Mouse (Mus musculus) T-cell, adult 2 months (primary cell): Measurements from ENCODE around the gene Fcer1g.

Experiments used
- DNase-seq: peaks from one replicate; pipeline ENCODE4 v3.0.0; 2022; ENCODE audit warnings: low spot score

The Fcer1g gene

DNA sequence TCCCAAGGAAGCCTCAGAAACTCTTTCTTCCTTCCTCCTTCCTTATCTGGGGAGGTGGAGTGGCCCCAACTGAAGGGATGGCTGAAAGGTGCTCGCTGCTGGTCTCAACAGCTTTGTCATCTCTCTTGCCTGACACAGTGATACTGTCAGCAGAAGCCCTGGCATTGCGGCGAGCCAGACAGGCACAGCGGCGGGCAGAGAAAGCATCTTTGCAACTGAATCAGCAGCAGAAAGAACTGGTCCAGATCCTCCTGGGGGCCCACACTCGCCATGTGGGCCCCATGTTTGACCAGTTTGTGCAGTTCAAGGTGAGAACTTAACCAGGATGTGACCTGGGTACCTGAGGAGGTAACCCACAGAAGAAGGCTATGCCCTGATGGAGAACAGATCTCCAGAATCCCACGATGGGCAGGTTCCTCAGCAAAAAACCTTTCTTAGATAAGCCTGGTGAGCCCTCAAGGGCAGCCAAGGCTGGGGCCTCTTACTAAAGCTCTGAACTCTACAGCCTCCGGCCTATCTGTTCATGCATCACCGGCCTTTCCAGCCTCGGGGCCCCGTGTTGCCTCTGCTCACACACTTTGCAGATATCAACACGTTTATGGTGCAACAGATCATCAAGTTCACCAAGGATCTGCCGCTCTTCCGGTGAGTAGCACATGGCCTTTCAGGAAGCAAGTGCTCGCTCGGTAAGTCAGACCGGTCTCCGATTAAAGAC, 17.8 kb downstream of the Fcer1g start:
- no peak for DNase-seq

DNA sequence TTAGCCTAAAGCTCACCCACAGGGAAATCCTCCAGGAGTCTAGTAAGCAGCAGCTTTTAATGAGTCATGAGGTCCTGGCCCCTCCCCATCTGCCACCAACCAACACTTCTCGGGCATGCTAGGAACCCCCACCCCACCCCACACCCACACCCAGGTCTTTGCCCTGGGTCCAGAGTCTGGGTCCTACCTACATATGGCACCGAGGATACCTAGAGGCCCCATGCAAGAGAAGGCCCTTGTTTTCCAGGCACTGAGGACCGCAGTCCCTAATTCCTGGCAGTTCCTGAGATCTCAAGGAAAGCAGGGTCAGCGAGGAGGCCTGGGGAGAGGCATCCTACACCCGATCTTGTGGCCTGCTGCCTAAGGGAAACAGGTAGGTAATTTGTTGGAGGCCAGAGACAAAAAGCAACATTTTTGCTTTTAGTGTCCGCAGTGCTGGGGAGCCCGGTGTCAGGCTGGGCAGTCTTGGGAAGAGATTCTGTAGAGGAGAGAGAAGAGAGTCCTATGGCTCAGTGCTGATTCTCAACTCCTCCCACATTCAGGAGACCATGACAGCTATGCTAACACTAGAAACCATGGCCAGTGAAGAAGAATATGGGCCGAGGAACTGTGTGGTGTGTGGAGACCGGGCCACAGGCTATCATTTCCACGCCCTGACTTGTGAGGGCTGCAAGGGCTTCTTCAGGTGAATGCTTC, 20.2 kb downstream of the Fcer1g start, which contains the start of gene Nr1i3:
TSS of gene Nr1i3 (plus strand) at position 170 of the 696 bp plus-strand sequence.
- DNase-seq = no peak

DNA sequence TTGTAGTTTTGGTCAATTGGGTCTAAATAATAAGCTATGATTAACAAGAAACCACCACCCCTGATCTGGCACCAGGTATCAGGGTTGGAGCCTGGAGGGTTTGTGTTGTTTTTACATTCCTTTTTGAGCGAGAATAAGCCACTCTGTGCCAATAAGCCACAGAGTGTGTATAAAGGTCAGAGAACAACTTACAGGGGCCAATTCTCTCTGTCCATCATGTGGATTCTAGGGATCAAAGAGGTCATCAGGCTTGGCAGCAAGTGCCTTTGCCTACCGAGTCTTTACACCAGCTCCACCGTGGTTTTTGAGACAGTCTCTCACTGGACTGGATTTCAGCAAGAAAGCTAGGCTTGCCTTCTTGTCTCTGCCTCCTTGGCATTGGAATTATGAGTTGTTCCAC, 21.3 kb downstream of the Fcer1g start:
- no peak for DNase-seq

DNA sequence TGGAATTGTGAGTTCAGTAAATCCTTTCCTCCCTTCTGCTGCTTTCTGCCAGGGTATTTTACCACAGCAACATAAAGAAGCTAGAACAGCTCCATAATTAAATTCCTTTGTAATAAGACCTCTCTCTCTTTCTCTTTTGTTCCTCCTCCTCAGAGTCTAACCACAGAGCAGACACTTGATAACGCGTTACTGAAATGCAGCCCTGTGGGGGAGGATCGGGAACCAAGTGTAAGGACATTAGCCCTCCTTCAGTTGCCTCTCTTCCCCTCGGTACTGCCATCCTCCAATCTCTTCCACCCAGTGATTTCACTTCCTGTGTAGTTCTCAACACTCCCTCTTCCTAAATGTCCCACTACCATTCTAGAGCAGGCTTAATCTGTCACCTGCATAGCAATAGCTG, 24.8 kb downstream of the Fcer1g start:
- DNase-seq = no peak

DNA sequence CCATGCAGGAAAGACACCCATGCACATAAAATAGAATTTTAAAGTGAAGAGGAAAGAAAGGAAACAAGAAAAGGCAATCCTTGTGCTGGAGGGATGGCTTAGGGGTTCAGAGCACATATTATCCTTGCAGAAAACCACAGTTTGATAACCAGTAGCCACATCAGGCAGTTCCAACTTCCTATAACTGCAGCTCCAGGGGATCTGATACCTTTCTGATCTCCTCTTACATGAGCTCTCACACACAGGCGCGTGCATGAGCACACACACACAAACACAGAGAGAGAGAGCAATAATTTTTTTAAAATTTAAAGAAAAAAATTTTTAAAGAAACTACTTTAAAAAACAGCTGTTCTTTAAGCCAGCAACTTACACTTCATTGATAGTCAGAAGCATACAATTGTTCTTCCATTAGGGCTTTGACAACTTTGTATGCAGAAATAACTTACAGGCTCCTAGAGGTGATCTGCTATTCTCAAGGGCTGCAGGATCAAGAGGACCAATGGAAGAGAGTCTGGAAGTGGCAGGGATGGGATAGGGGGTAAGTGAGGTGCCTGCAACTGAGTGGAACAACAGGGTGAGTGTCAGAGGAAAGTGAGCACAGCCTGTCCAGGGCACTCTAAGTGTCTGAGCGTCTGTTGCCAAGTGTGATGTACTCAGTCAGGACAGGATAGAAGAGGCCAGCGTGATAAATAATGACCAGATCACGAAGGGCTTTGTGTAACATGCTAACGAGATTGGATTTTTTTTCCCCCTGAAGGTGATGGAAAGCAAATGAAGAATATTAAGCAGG, 28.3 kb downstream of the Fcer1g start:
- no peak for DNase-seq

DNA sequence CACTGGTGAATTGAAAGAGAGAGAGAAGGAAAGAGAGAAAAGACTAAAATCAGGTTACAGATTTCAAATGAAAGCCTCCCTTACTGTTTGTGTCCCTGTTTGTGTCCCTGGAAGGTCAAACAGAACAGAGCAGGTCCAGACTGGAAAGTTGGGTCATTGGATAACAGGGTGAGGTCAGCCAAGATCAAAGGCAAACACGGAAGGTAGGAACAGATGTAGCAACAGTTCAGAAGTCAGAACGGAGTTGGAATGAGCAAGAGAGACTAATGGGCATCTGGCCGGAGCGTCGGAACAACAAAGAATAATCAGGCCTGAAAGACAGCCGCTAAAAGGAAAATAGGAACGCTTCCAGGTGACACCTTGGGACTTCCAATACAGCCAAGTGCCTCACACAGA, 29.9 kb downstream of the Fcer1g start:
- no peak for DNase-seq

DNA sequence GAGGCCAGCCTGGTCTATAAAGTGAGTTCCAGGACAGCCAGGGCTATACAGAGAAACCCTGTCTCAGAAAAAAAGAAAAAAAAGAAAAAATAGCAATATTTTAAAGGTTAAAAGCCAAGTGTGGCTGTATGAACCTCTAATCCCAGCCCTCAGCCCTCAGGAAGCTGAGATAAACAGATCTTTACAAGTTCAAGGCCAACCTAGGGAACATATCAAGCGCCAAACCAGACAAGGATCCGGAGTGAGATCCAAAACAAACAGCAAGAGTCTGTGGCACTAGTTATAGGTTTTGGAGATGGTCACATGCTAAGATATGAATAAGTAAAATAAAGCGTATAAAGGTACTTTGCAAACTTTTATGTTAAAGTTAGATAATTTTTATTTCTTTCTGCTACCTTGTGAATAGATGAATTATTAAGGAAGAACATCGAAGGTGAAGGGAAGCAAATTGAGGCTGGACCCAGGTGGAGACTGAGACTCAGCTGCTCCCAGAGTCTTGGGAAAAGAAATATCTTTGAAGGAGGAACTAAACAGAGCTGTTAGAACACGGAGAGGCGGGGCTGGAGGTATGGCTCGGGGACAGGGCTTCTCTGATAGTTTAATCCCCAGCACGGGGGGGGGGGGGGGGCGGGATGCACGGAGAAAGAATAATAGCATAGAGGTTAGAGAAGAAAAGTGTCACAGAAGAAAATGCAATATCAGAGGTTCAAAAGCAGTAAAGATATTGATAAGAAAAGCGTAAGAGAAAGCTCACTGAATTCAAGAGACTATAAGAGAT, 30.5 kb downstream of the Fcer1g start:
- no peak for DNase-seq

DNA sequence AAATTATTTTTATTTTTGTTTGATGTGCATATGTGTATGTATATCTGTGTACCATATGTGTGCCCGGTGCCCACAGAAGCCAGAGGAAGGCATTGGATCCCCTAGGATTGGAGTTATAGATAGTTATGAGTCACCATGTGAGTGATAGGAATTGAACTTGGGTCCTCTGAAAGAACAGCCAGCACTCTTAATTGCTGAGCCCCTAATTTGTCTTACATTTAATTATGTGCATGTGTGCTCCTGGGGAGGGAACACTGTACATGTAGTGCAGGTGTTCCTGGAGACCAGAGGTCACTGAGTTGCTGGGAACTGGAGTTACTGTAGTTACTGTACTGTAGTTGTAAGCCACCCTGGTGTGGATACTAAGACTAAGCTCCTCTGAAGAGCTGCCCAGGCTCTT, 33.4 kb downstream of the Fcer1g start:
- DNase-seq = no peak

DNA sequence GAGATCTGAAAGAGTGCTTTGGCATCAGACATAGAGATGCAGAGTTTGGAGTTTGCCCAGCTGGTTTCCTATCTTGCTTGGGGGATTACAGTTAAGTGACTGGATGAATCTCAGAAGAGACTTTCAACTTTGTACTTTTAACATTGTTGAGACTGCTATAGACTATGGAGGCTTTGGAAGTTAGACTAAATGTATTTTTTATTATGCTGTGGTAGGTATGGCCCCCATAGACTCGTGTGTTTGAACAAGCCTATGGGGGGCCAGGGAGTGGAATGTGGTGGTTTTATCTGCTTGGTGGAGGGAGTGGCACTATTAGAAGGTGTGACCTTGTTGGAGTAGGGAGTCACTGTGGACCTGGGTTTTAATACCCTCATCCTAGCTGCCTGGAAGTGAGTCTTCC, 34.6 kb downstream of the Fcer1g start:
- DNase-seq = no peak

DNA sequence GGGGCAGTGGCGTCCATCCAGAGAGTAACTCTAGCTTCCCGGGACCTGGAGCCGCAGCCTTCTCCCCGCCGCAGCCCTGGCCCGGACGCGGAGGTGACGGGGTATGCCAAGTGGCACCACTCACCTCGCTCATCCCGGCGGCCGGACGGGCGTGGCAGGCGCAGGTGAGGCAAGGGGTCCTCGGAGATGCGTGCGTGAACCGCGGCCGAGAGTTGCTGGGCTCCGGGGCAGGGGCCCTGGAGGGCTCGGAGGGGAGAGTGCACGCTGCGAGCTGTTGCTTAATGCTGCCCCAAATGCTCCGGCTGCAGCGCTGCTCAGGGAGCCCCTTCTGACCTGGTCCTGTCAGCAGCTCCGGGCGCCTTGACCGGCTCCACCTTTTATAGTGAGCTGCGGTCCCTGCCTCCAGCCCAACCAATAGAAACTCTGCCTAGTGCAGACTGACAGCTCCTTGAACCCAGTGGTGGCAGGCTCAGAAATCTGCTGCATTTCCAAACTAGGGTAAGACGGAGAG, 38.2 kb downstream of the Fcer1g start, which contains the start of gene Pcp4l1:
TSS of gene Pcp4l1 (minus strand) at position 382 of the 511 bp plus-strand sequence.
- no peak for DNase-seq

DNA sequence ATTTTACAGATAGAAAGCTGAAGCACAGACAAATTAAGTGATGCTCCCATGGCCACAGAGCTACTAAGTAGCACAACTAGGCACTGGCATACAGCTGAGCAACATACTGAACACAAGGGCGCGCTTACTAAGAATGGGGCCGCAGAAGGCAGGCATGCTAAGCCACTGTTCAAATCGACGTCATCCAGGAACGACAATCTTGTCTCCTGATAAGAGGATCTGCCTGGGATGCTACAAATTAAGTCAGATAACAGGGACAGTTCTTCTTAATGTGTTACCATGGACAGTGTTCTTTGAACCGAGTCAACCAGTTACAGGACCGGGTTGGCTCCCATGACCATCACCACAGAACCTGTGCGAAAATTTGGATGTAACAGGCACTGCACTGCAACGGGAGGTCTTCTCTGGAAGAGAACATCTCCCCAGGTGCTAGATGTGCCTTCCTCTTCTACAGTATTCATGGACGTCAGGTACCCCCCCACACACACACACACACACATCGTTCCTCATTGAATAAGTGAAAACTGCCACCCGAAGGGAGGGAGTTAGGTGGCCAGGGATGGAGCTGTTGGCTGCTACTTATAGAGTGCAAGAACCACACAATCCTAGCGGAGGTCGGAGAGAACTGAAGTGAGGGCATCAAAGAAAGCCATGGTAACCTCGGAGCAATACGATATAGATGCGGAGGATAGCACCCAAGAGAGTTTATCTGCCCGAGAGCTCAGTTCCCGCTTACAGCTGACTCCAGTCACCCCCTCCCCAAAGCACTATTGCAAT, 38.9 kb downstream of the Fcer1g start:
- DNase-seq = no peak

DNA sequence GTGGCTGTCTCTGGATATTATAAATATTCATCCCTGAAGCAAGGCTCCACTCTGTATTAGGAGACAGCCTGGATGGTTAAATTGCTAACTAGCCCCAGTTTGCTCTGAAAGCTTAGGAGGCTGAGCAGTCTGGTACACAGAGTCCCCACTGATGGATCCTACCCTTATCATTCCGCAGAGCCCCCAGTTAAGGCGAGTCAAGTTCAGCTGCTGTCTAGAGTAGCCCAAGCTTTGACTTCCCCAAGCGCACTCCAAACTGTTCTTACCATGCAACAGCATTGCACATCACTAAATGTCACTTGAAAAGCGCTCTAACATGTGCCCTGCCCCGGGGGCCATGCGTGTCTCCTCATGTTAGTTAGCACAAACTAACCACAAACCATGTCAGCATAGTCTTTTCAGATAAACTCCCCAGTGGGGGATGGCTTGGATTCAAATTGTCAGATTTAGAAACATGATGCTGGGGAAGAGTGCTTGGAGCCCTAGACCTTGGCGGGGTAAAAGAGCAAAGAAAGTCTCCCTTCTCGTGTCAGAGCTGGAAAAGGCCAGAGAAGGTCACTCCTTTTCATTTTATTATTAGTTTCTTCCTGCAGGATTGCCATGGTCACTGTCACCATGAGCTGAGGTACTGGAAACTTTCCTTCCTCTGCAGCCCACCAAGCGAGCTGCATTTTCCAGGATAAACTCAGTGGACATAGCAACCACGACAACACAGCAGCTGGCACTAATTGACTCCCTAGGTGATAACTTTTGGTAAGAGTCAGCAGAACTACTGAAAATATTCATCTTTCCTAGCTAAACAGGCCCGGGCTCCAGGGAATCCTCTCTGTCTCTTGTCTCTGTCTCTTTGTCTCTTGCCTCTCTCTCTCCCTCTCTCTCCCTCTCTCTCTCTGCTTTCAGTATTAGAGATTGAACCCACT, 40.0 kb downstream of the Fcer1g start:
- no peak for DNase-seq

DNA sequence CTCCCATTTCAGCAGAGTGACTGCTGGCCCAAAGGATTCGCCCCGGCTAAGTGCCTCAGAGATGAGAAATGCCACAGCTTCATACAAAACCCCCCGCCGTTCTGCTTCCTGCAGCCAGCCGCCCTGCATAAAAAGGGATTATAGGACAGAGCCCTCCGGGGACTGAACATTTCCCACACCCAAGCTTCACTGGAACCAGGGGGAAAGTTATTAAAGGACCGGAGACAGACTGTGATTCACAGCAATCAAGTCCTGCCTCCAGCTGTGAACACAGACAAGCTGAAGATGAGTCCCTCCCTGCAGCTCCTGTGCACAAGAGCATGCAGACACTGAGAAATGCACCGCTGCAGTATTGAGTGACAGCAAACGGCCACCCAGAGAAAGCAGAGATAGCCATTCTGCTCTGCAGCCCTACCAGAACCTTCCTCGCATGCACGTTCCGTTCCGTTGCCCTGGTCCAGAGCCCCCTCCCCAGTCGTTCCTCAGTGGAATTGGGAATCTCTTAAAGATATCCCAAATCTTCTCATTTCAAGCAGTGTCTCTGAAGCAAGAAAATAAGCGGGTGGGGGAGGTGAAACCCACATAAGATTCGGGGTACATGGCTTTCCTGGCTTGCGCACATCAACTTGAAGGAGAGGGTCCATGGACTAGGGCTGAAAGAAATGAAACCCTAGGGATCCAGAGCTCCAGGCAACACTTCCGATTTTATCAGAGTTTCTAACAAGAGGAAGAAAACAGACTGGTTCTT, 40.9 kb downstream of the Fcer1g start:
- DNase-seq = no peak

DNA sequence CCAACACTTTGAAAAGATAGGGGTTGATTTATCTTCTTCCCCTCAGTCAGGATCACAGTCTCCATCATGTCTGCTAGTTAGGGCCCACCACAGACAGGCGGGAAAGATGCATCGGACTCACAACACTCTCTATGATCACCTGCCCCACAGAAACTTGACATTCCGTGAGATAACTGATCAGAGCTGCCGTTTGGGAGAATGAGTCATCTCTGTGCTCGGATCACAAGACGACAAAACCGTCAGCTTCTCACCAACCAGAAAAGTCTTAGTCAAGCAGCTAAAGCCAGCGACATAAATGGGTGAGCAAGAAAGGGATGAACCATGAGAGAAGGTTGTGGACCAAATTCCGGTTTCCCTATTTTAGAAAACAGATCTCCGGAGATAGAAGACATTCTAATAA, 41.9 kb downstream of the Fcer1g start:
- no peak for DNase-seq

DNA sequence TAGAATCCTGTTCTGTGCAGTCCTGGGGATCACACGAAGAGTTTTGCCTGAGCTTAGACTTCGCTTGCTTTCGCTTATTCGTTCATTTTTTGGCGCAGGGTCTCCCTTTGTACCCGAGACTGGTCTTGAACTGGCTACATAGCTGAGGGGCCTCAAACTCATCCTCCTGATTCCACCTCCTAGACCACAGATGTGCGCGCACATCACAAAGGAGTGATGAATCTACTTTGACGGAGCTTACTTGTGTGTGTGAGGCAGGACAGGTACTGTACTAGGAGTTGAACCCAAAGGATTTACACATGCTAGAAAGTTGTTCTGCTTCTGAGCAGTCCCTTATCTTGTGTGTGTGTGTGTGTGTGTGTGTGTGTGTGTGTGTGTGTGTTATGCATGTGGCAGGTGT, 43.3 kb downstream of the Fcer1g start:
- DNase-seq = no peak

DNA sequence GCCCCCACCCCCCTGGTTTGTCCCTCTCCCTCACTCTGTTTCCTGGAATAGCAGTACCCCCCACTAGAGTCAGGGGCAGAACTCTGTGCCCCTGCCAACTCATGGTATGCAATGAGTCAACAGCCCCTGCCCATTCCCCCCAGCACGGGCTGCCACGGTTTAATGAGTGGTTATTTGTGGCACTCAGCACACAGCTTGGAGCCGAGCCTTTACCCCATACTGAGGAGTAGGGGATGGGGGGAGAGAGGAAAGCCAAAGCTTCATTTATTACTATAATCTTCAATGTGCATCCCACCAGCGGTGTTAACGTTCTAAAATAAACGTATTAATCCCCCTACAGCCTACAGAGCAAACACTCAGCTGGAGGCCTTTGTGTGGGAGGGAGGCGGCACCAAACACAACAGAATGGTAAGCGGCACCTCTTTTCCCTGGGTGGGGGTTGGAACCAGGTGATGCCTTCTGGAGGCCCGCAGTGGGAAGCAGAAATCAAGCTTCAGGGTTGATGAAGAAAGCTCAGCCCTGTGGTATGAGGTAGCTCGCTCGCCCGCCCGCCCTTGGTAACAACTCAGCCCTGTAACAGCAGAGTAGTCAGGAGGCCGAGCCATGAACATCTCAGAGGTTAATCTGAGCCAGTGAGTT, 44.6 kb downstream of the Fcer1g start:
- DNase-seq = no peak

DNA sequence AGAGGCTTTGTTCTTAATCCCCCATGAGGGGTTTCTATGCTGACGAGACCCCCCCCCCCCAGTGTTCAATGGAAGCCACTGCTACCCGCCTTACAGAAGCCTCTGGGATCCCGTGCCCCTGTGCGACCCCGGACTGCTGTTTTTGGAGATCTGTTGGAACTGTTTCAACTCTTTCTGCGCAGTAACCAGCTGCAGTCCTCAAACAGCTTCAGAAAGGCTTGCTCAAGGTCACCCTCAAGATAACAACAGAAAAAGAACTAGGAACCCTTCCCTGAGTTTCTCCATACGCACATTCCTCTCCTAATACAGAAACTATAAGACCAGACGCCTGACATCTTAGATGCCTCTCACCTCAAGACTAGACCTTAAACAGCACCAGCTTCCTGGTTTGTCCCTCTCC, 45.1 kb downstream of the Fcer1g start:
- no peak for DNase-seq

DNA sequence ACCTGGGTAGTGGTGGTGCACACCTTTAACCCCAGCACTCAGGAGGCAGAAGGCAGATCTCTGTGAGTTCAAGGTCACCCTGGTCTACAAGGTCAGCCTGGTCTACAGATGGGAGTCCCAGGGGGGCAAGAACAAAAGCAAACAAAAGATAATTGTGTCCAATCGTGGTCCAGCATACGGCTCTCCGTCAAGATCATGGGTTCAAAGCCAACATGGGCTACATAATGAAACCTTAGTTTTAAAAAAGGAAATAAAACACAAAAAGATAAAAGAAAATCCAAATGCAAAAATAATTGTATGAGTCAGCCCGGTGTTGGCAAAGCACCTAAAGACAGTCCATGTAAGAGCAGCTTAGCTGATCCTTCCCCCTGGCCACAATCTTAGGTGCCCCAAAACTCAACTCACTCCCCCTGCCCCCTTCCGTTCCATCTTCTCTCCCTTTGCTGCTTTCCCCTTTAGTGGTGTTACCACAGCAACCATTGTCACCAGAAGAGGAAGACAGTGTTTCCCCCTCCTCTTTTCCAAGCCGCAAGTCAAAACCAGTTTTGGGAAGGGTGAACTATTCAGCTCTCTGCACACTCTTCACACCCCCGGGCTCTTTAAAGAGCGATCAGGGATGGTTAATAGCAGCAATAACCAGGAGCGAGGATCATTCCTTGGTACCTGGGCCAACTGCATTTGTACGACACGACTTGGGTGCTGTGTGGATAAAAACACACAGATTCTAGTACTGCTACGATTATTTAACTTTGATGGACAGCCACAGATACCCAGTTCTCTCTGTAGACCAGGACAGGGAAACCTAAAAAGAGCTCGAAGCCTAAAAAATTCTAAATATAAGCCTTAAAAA, 46.1 kb downstream of the Fcer1g start:
- no peak for DNase-seq
